Mouse (Mus musculus): Measurements from ENCODE around the gene A530064D06Rik. TPM values are rescaled to one million over a fixed set of nuclear protein-coding genes. Genes with fewer than 3 reads are reported as not detected.
"Not testable (repeated sequence)": the region's sequence is repeated elsewhere in the genome, so short reads cannot be mapped to it uniquely, and the experiment has no call there.

A530064D06Rik gene
- polyA plus RNA-seq (2015; fragmentation: Nextera tagmentation; extraction: Ambion mirVana) = 1.0 and 1.2 TPM in 2 replicates

GRCm38 (mm10) chr17:48167103-48167502 is at the start of gene A530064D06Rik:
Gene A530064D06Rik (minus strand): TSS chr17:48167275.
- ATAC-seq (ENCODE audit: insufficient read depth); H3K4me2 ChIP-seq; H3K27me3 ChIP-seq; H3K9me3 ChIP-seq (replicated peaks); H3K9ac ChIP-seq; H3K4me3 ChIP-seq (replicated peaks); H3K27ac ChIP-seq (replicated peaks); H3K36me3 ChIP-seq (replicated peaks); H3K4me1 ChIP-seq (replicated peaks): not testable (repeated sequence)
- WGBS (ENCODE audit: insufficient replicate concordance) = 42% methylated on average over 2 of the region's 2 CpGs

GRCm38 (mm10) chr17:48215429-48215828 is 48.4 kb upstream of the A530064D06Rik start:
- H3K4me3 ChIP-seq (replicated peaks) = no peak overlapping the region
- H3K4me1 ChIP-seq (replicated peaks) = no peaks in the 10 kb centered on the region
- no peak for ATAC-seq (ENCODE audit: insufficient read depth)
- H3K4me2 ChIP-seq = no peak overlapping the region
- H3K36me3 ChIP-seq (replicated peaks) = no peaks in the 10 kb centered on the region
- no peak overlapping the region for H3K27ac ChIP-seq (replicated peaks)
- H3K27me3 ChIP-seq = no peaks in the 10 kb centered on the region
- no peaks in the 10 kb centered on the region for H3K9me3 ChIP-seq (replicated peaks)
- WGBS (ENCODE audit: insufficient replicate concordance) = 76% methylated on average over 1 of the region's 1 CpGs
- no peak overlapping the region for H3K9ac ChIP-seq

GRCm38 (mm10) chr17:48213511-48213910 is 46.4 kb upstream of the A530064D06Rik start:
- H3K27me3 ChIP-seq = no peaks in the 10 kb centered on the region
- no peak overlapping the region for H3K4me2 ChIP-seq
- H3K36me3 ChIP-seq (replicated peaks) = no peaks in the 10 kb centered on the region
- H3K9me3 ChIP-seq (replicated peaks) = no peaks in the 10 kb centered on the region
- no peaks in the 10 kb centered on the region for H3K4me1 ChIP-seq (replicated peaks)
- no peak for ATAC-seq (ENCODE audit: insufficient read depth)
- H3K9ac ChIP-seq = no peak overlapping the region
- no peak overlapping the region for H3K27ac ChIP-seq (replicated peaks)
- H3K4me3 ChIP-seq (replicated peaks) = no peak overlapping the region
- WGBS (ENCODE audit: insufficient replicate concordance) = 60% methylated on average over 5 of the region's 5 CpGs

GRCm38 (mm10) chr17:48212596-48212995 is 45.5 kb upstream of the A530064D06Rik start:
- WGBS (ENCODE audit: insufficient replicate concordance) = 82% methylated on average over 12 of the region's 12 CpGs

GRCm38 (mm10) chr17:48203086-48203485 is 36.0 kb upstream of the A530064D06Rik start:
- no peaks in the 10 kb centered on the region for H3K27me3 ChIP-seq
- no peaks in the 10 kb centered on the region for H3K4me1 ChIP-seq (replicated peaks)
- no peak for ATAC-seq (ENCODE audit: insufficient read depth)
- H3K9ac ChIP-seq = no peak overlapping the region
- WGBS (ENCODE audit: insufficient replicate concordance) = 78% methylated on average over 12 of the region's 12 CpGs
- peaks cover 11% of the 10 kb centered on the region; the same call in 1 of the 2 replicates for H3K9me3 ChIP-seq (replicated peaks)
- H3K4me2 ChIP-seq = no peak overlapping the region
- no peak overlapping the region for H3K27ac ChIP-seq (replicated peaks)
- H3K36me3 ChIP-seq (replicated peaks) = no peaks in the 10 kb centered on the region
- no peak overlapping the region for H3K4me3 ChIP-seq (replicated peaks)

More at GRCm38 (mm10) chr17:48212596-48212995, 45.5 kb upstream of the A530064D06Rik start:
- H3K4me2 ChIP-seq = no peak overlapping the region
- no peaks in the 10 kb centered on the region for H3K36me3 ChIP-seq (replicated peaks)
- no peak overlapping the region for H3K27ac ChIP-seq (replicated peaks)
- ATAC-seq (ENCODE audit: insufficient read depth) = no peak
- H3K27me3 ChIP-seq = no peaks in the 10 kb centered on the region
- no peak overlapping the region for H3K9ac ChIP-seq
- H3K4me1 ChIP-seq (replicated peaks) = no peaks in the 10 kb centered on the region
- no peak overlapping the region for H3K4me3 ChIP-seq (replicated peaks)
- no peaks in the 10 kb centered on the region for H3K9me3 ChIP-seq (replicated peaks)

- no peaks in the 10 kb centered on the region for H3K4me1 ChIP-seq (replicated peaks)
- no peaks in the 10 kb centered on the region for H3K9me3 ChIP-seq (replicated peaks)
- no peaks in the 10 kb centered on the region for H3K36me3 ChIP-seq (replicated peaks)
- H3K9ac ChIP-seq = no peak overlapping the region
- ATAC-seq (ENCODE audit: insufficient read depth) = no peak
- H3K4me2 ChIP-seq = no peak overlapping the region
- H3K27me3 ChIP-seq = no peaks in the 10 kb centered on the region
- H3K4me3 ChIP-seq (replicated peaks) = no peak overlapping the region
- 41% methylated on average over 2 of the region's 2 CpGs for WGBS (ENCODE audit: insufficient replicate concordance)
- H3K27ac ChIP-seq (replicated peaks) = no peak overlapping the region
Measured at GRCm38 (mm10) chr17:48192366-48192765, 25.3 kb upstream of the A530064D06Rik start.

GRCm38 (mm10) chr17:48185252-48185651 is 18.2 kb upstream of the A530064D06Rik start:
- Histone ChIP-seq H3K4me3 (replicated peaks) (no peak overlapping the region), H3K27ac (replicated peaks) (no peak overlapping the region), H3K4me1 (replicated peaks) (no peaks in the 10 kb centered on the region), H3K9me3 (replicated peaks) (no peaks in the 10 kb centered on the region), H3K36me3 (replicated peaks) (no peaks in the 10 kb centered on the region), H3K4me2 (no peak overlapping the region), H3K9ac (no peak overlapping the region), H3K27me3 (no peaks in the 10 kb centered on the region)
- 28% methylated on average over 5 of the region's 5 CpGs for WGBS (ENCODE audit: insufficient replicate concordance)
- no peak for ATAC-seq (ENCODE audit: insufficient read depth)

GRCm38 (mm10) chr17:48157382-48158076 is 9.5 kb downstream of the A530064D06Rik start:
- Histone ChIP-seq H3K9me3 (replicated peaks) (no peaks in the 10 kb centered on the region), H3K4me1 (replicated peaks) (no peaks in the 10 kb centered on the region), H3K9ac (no peak overlapping the region), H3K27ac (replicated peaks) (no peak overlapping the region), H3K36me3 (replicated peaks) (no peaks in the 10 kb centered on the region), H3K27me3 (no peaks in the 10 kb centered on the region), H3K4me3 (replicated peaks) (no peak overlapping the region), H3K4me2 (no peak overlapping the region)
- no peak for ATAC-seq (ENCODE audit: insufficient read depth)
- 17% methylated on average over 1 of the region's 1 CpGs for WGBS (ENCODE audit: insufficient replicate concordance)

GRCm38 (mm10) chr17:48146120-48146519 is 21.0 kb downstream of the A530064D06Rik start, which contains the start of gene 9830107B12Rik:
Gene 9830107B12Rik (minus strand): TSS chr17:48146268.
- Histone ChIP-seq H3K4me3 (replicated peaks) (no peak within 1 kb of the TSS), H3K27me3 (no peaks in the 10 kb centered on the region), H3K9ac (no peak within 1 kb of the TSS), H3K4me1 (replicated peaks) (no peaks in the 10 kb centered on the region), H3K27ac (replicated peaks) (0 out of 2 replicates have a peak within 1 kb of the TSS, but pooled peaks have one; percentile 29), H3K9me3 (replicated peaks) (no peaks in the 10 kb centered on the region), H3K36me3 (replicated peaks) (no peaks in the 10 kb centered on the region), H3K4me2 (no peak within 1 kb of the TSS)
- 51% methylated on average over 3 of the region's 3 CpGs for WGBS (ENCODE audit: insufficient replicate concordance)
- ATAC-seq (ENCODE audit: insufficient read depth) = no peak

- no peak for ATAC-seq (ENCODE audit: insufficient read depth)
- H3K9me3 ChIP-seq (replicated peaks) = no peaks in the 10 kb centered on the region
- H3K9ac ChIP-seq = no peak overlapping the region
- 64% methylated on average over 2 of the region's 2 CpGs for WGBS (ENCODE audit: insufficient replicate concordance)
- H3K27me3 ChIP-seq = no peaks in the 10 kb centered on the region
- H3K27ac ChIP-seq (replicated peaks) = no peak overlapping the region
- H3K4me1 ChIP-seq (replicated peaks) = no peaks in the 10 kb centered on the region
- no peak overlapping the region for H3K4me2 ChIP-seq
- no peak overlapping the region for H3K4me3 ChIP-seq (replicated peaks)
- H3K36me3 ChIP-seq (replicated peaks) = no peaks in the 10 kb centered on the region
Measured at GRCm38 (mm10) chr17:48132810-48133209, 34.3 kb downstream of the A530064D06Rik start.

- 85% methylated on average over 20 of the region's 20 CpGs for WGBS (ENCODE audit: insufficient replicate concordance)
- ATAC-seq (ENCODE audit: insufficient read depth) = no peak
- Histone ChIP-seq H3K27me3 (no peaks in the 10 kb centered on the region), H3K4me2 (no peak overlapping the region), H3K9me3 (replicated peaks) (no peaks in the 10 kb centered on the region), H3K36me3 (replicated peaks) (no peaks in the 10 kb centered on the region), H3K27ac (replicated peaks) (no peak overlapping the region), H3K9ac (no peak overlapping the region), H3K4me1 (replicated peaks) (no peaks in the 10 kb centered on the region), H3K4me3 (replicated peaks) (no peak overlapping the region)
Measured at GRCm38 (mm10) chr17:48120456-48120855, 46.6 kb downstream of the A530064D06Rik start.

- H3K9me3 ChIP-seq (replicated peaks) = no peaks in the 10 kb centered on the region
- H3K27me3 ChIP-seq = no peaks in the 10 kb centered on the region
- no peak overlapping the region for H3K27ac ChIP-seq (replicated peaks)
- no peak overlapping the region for H3K4me2 ChIP-seq
- H3K36me3 ChIP-seq (replicated peaks) = no peaks in the 10 kb centered on the region
- ATAC-seq (ENCODE audit: insufficient read depth) = no peak
- no peak overlapping the region for H3K9ac ChIP-seq
- WGBS (ENCODE audit: insufficient replicate concordance) = 13% methylated on average over 3 of the region's 3 CpGs
- H3K4me1 ChIP-seq (replicated peaks) = no peaks in the 10 kb centered on the region
- no peak overlapping the region for H3K4me3 ChIP-seq (replicated peaks)
Measured at GRCm38 (mm10) chr17:48119656-48120055, 47.4 kb downstream of the A530064D06Rik start.

All from liver, embryonic 15.5 days (tissue).